Mouse (Mus musculus) left cerebral cortex, postnatal 4 days (tissue): ENCODE results near the gene Zfp408. TPM values are rescaled to one million over a fixed set of nuclear protein-coding genes. Genes with fewer than 3 reads are reported as not detected.
"Not testable (repeated sequence)": the region's sequence is repeated elsewhere in the genome, so short reads cannot be mapped to it uniquely, and the experiment has no call there.

ENCODE experiments used
- DNase-seq: peaks from one replicate; pipeline ENCODE4 v3.0.0-alpha.2; 2022
- intact Hi-C: fragments of 180-260 bp; cut with DNase I; formaldehyde crosslinking; loops from one replicate; pipeline ENCODE4 v1.15.1; 2025
- total RNA-seq, 2 experiments: library from RNA; stranded (reverse); gene quantifications; 2 replicates each; pipeline ENCODE4 v1.2.3; 2021

The Zfp408 gene
- total RNA-seq, 2 experiments from 2014 or later, result 24.2 to 26.2 TPM

DNA sequence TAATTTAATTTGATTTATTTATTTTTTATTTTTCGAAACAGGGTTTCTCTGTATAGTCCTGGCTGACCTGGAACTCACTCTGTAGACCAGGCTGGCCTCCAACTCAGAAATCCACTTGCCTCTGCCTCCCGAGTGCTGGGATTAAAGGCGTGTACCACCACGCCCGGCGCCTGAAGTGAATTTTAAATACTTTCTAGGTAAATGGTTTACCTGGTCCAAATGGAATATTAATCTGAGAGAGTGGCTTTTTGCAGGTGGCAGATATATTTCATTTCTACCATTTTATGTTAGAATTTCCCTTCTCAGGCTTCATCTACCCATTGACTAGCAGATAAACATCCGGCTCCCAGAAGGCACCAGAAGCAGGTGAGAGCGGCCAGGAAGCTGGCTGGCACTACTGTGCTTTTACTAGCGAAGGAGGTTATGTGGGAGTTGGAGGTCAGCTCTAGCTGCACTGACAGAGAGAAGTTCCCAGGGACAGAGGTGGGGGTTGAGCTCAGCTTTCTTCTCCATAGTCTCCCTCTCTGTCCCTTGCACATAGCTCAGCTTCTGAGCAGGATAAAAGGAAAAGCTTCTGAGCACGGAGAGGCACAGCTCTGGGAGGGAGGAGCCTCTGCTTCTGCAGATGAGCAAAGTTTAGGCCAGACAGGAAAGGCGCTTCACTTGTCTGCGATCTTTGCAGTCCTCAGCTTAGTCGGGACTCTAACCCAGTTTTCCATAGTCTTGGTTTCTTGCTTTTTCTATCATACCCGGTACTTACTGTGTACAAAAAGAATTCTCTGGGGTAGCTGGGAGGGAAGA lies 2.1 kb upstream of the Zfp408 start:
- DNase-seq, result no peak
- intact Hi-C loops, result no loop called here

DNA sequence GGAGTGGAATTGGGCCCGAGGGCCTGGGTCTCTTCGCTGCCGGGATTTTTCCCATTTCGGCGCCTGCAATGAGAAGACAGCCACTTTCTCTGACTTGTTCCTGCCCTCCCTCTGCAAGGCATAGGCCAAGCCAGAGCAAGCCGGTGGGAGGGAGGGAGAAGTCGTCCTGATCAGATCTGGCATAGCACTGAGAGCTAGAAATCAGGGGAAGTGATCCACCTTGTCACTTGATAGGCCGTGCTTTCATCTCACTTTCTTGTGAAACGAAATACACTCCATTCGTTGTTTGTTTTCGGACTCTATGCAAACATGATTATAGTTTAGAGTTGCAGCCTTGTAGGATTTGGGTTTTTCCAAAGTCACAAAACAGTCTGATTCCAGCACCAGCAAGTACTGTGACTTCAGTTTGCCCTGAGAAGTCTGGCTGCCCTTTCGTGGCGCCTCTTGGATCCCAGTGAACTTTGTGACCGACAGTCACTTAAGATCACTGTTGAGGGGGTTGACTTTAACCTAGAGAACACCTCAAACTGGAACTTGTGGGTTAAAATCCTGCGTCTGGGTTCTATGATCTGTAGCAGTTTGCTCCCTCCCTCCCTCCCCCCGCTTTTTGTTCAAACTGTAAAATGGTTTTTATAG lies 887 bp upstream of the Zfp408 start:
- intact Hi-C loops, result no loop called here
- DNase-seq, result no peak

- DNase-seq, result no peak
- intact Hi-C loops, result no loop called here
Observed at GRCm38 (mm10) chr2:91649152-91649551, 439 bp downstream of the Zfp408 start.

DNA sequence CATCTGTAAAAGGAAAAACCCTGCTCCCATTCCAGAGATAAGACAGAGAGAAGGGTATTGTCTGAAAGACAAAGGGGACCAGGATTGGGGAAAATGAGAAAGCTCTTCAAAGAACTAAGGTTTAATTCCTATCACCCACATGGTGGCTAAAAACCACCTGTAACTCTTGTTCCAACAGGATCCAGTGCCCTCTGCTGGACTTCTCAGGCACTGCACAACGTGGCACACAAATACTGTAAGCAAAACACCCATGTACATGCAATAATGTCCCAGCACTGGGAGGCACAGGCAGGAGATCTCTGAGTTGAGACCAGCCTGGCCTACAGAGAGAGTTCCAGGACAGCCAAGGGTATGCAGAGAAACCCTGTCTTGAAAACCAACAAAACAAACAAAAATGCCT lies 2.9 kb downstream of the Zfp408 start:
- intact Hi-C loops, result no loop called here
- peak; percentile 77 for DNase-seq

GRCm38 (mm10) chr2:91645811-91646210 lies 3.8 kb downstream of the Zfp408 start:
- no peak for DNase-seq
- intact Hi-C loops, result no loop called here

- DNase-seq, result no peak
- intact Hi-C loops, result no loop called here
Observed at GRCm38 (mm10) chr2:91645354-91645753, 4.2 kb downstream of the Zfp408 start.

DNA sequence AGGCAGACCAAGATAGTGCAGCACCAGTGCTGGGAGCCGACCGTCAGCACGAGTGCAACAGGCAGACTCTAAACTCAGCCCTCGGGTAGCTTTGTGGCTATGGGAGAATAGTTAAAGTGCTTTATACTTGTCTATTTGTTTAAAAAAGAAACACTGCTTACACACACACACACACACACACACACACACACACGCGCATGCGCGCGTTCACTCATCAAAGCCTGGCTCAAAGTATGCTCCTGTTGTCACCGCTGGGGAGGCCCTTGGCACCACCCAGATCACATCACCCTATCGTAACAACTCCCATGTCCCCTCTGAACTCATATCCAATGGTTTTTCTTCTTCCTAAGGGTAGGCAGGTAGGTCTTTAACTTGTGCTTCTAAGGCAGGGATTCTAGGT lies 5.6 kb downstream of the Zfp408 start:
- DNase-seq, result no peak
- intact Hi-C loops, result no loop called here

DNA sequence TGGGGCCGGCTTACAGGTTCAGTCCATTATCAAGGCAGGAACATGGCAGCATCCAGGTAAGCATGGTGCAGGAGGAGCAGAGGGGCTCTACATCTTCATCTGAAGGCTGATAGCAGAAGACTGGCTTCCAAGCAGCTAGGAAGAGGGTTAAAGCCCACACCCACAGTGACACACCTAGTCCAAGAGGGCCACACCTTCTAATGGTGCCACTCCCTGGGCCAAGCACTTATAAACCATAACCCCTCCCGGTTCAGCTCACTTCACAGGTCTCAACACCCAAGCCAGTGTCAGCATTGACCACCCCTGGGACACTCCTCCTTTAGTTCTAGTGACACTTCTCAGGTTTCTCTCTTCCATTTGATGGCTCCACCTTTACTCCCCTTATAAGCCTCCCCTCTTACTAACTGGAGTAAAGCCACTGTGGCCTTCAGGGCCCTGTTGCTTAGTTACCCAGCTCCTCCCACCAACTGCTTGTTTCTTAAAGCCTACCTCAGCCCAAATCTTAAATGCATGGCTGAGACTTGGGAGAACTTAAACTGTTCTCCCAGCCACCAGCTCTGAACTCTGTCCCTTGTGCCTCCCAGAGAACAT lies 6.7 kb downstream of the Zfp408 start:
- intact Hi-C loops, result no loop called here
- no peak for DNase-seq

DNA sequence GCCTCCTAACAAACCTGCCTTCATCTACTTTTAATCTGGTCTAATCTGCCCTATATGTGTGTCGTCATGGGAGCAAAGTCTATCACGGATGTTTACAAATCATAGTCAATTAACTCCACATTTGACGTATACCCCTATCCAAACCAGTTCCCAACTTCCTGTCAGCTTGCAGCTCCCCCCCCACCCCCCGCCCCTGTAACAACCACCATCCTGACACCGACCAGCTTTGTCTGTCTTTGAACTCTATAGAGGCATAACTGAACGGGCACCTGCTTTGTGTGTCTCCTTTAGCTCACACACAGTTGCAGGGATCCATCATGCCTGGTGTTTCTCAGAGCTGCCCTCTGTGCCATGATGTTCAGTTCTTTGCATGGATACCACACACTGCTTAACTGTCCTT lies 10.7 kb downstream of the Zfp408 start:
- no peak for DNase-seq
- intact Hi-C loops, result no loop called here

DNA sequence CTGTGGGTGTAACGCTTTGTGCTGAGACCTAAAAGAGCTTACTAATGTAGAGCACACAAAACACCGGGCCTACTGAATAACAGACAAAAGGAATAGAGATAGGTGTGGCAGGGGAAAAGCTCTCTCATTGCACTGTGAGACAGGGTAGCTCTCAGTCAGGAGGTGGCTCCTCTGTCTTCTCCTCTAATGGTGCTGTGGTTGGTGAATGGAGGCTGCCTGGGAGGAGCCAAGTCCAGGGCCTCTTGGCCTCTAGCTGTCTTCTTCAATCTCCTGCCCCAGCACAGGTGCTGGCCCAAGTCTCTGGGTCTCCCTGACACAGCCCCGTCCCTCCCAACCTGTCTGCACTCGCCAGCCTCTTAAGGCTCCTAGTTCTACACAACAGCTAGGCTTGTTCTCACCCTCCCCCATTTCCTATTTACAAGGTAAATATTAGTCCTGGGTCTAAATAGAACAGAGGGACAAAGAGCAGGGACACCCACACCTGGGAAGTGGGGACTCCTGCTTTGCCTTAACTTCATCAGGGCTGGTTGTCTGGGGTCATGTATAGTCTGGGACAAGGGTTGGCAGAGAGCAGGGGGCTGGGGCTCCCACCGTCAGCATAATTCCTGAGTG lies 12.8 kb downstream of the Zfp408 start:
- DNase-seq, result no peak
- intact Hi-C loops, result no loop called here

GRCm38 (mm10) chr2:91636229-91636628 lies 13.4 kb downstream of the Zfp408 start, which contains the start of gene F2:
TSS of gene F2 (minus strand) at chr2:91636414.
- intact Hi-C loops, result no loop called here
- DNase-seq, result no peak

- DNase-seq, result no peak
Observed at GRCm38 (mm10) chr2:91635486-91635885, 14.1 kb downstream of the Zfp408 start.

GRCm38 (mm10) chr2:91634841-91635240 lies 14.8 kb downstream of the Zfp408 start:
- intact Hi-C loops, result no loop called here
- DNase-seq, result peak; percentile 24

More at GRCm38 (mm10) chr2:91635486-91635885, 14.1 kb downstream of the Zfp408 start:
- intact Hi-C loops, result no loop called here

DNA sequence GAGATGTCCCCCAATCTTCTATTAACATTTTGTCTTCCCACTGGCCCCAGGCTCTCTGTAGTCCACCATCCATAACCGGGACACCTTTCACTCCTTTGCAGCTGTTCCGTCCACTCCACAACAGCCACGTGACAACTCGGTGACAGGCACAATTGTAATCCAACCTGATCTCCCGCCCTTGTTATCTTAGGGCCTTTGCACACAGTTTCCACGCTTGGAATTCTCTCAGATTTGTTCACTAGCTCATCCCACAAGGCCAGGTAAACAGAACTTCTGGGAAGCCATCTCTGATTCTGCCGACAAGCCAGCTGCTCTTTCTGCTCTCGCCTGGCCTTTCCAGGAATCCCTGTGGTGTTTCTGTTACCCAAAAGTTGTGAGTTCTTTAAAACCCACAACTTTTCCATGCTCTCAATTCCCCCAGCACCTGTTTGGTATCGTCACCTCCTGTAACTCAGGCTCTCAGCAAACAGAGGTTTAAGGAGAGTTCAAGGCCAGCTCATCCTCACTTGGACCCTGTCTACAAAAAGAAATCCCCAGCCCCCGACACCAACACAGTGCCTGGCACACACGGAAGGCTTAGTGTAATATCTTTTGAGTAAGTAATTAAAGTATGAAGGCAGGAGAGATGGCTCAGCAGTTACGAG lies 16.1 kb downstream of the Zfp408 start:
- intact Hi-C loops, result no loop called here

GRCm38 (mm10) chr2:91632316-91632715 lies 17.3 kb downstream of the Zfp408 start:
- DNase-seq, result no peak
- intact Hi-C loops, result no loop called here

More for the DNA sequence above, 16.1 kb downstream of the Zfp408 start:
- DNase-seq, result no peak

DNA sequence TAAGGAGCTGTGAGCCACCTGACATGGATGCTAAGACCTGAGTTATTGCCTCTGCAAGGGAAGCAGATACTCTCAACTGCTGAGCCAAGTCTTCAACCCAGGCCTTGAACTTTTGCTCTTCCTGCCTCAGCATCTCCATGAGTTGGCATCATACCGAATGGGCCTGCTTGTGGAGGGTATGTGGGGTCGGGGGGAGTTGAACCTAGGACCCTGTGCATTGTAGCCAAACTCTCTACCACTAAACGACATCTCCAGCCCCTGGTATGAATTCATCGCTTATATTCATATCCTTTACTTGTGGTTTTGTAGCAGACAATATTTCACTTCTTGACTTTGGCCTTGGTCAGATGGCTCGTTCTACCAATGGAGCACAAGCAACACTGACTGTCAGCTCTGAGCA lies 17.8 kb downstream of the Zfp408 start:
- no peak for DNase-seq
- intact Hi-C loops, result no loop called here

- DNase-seq, result no peak
Observed at GRCm38 (mm10) chr2:91630384-91630783, 19.2 kb downstream of the Zfp408 start.

GRCm38 (mm10) chr2:91629682-91630081 lies 19.9 kb downstream of the Zfp408 start:
- intact Hi-C loops, result no loop called here
- no peak for DNase-seq

More at GRCm38 (mm10) chr2:91630384-91630783, 19.2 kb downstream of the Zfp408 start:
- intact Hi-C loops, result no loop called here

- intact Hi-C loops, result no loop called here
Observed at GRCm38 (mm10) chr2:91628171-91628570, 21.4 kb downstream of the Zfp408 start.

DNA sequence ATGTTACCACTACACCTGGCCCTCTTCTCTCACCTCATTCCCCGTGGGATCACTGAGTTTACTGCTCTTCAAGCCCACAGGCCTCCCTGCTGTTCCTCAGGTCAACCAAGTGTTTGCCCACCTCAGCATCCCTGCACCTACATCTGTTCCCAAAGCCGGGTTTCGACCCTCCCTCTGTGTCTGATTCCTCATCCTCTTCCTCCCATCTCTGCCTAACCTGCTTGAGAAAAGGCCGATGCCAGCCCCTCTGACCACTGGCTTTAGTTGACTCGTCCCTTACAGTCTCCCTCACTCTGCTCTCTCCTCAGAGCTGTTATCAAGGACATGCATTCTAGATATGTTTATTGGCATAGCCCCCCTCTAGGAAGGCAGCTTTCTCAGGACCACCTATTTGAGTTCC lies 22.1 kb downstream of the Zfp408 start:
- DNase-seq, result no peak
- intact Hi-C loops, result no loop called here

More at GRCm38 (mm10) chr2:91628171-91628570, 21.4 kb downstream of the Zfp408 start:
- DNase-seq, result no peak

GRCm38 (mm10) chr2:91623366-91623765 lies 26.2 kb downstream of the Zfp408 start:
- intact Hi-C loops, DNase-seq: not testable (repeated sequence)
